Mouse (Mus musculus): Measurements from ENCODE around the gene Id3.

DNA sequence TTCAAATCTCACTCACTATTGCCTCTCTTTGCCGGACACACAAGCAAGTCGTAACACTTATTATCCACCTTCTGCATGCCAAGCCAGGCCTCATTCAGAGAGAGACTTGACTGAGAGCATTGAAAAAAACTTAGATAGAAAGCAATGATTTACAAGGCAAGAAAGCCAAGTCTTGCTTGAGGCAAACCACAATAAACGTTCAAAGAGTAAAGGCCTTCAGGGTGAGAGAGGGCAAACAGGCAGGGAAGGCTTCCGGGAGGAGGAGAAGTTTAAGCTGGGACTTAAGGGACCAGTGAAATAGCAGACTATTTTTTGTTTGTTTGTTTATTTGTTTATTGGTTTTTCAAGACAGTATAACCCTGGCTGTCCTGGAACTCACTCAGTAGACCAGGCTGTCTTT is 27.1 kb downstream of the Id3 start:
- TF ChIP-seq CTCF (IDR thresholded peaks at IDR 0.05; ENCODE audit: control insufficient read depth, insufficient read depth, insufficient read length), result no peak
- TF ChIP-seq MYOG (IDR thresholded peaks at IDR 0.05; ENCODE audit: control insufficient read depth, extremely low read depth, insufficient read length), result no peak
- TF ChIP-seq USF1 (IDR thresholded peaks at IDR 0.05; ENCODE audit: low read depth), result no peak
- no peak for TF ChIP-seq MAX (IDR thresholded peaks at IDR 0.05)
- TF ChIP-seq MYOD1 (IDR thresholded peaks at IDR 0.05; ENCODE audit: control insufficient read depth, insufficient read length, low read depth), result no peak
